Mouse (Mus musculus): ENCODE measurements around the gene Synpr.

Gene Synpr

GRCm38 (mm10) chr14:13354154-13354553, 69.6 kb downstream of the Synpr start:
- peak; percentile 44 for DNase-seq (ENCODE audit: low read depth, low spot score)

- DNase-seq (ENCODE audit: low read depth, low spot score), result peak; percentile 54
Measured at GRCm38 (mm10) chr14:13355569-13356362, 71.2 kb downstream of the Synpr start.

- DNase-seq (ENCODE audit: low read depth, low spot score), result no peak
Measured at GRCm38 (mm10) chr14:13357101-13357667, 72.6 kb downstream of the Synpr start.

- DNase-seq (ENCODE audit: low read depth, low spot score), result no peak
Measured at GRCm38 (mm10) chr14:13358037-13358436, 73.5 kb downstream of the Synpr start.

GRCm38 (mm10) chr14:13361184-13361583, 76.6 kb downstream of the Synpr start:
- DNase-seq (ENCODE audit: low read depth, low spot score), result no peak

- peak; percentile 21 for DNase-seq (ENCODE audit: low read depth, low spot score)
Measured at GRCm38 (mm10) chr14:13361642-13362041, 77.1 kb downstream of the Synpr start.

GRCm38 (mm10) chr14:13368309-13368708, 83.7 kb downstream of the Synpr start:
- DNase-seq (ENCODE audit: low read depth, low spot score), result no peak

GRCm38 (mm10) chr14:13389081-13389480, 104.5 kb downstream of the Synpr start:
- no peak for DNase-seq (ENCODE audit: low read depth, low spot score)

- DNase-seq (ENCODE audit: low read depth, low spot score), result no peak
Measured at GRCm38 (mm10) chr14:13389954-13390353, 105.4 kb downstream of the Synpr start.

GRCm38 (mm10) chr14:13399226-13400020, 114.8 kb downstream of the Synpr start:
- DNase-seq (ENCODE audit: low read depth, low spot score), result no peak

- DNase-seq (ENCODE audit: low read depth, low spot score), result no peak
Measured at GRCm38 (mm10) chr14:13411636-13412035, 127.1 kb downstream of the Synpr start.

- no peak for DNase-seq (ENCODE audit: low read depth, low spot score)
Measured at GRCm38 (mm10) chr14:13440723-13441122, 156.1 kb downstream of the Synpr start.

- no peak for DNase-seq (ENCODE audit: low read depth, low spot score)
Measured at GRCm38 (mm10) chr14:13444908-13445307, 160.3 kb downstream of the Synpr start.

GRCm38 (mm10) chr14:13453461-13454204, 169.1 kb downstream of the Synpr start:
- no peak for DNase-seq (ENCODE audit: low read depth, low spot score)

- no peak for DNase-seq (ENCODE audit: low read depth, low spot score)
Measured at GRCm38 (mm10) chr14:13454991-13455390, 170.4 kb downstream of the Synpr start.

- DNase-seq (ENCODE audit: low read depth, low spot score), result no peak
Measured at GRCm38 (mm10) chr14:13459333-13459732, 174.8 kb downstream of the Synpr start.

- DNase-seq (ENCODE audit: low read depth, low spot score), result no peak
Measured at GRCm38 (mm10) chr14:13469211-13469610, 184.6 kb downstream of the Synpr start.

- DNase-seq (ENCODE audit: low read depth, low spot score), result no peak
Measured at GRCm38 (mm10) chr14:13477821-13478220, 193.2 kb downstream of the Synpr start.

- no peak for DNase-seq (ENCODE audit: low read depth, low spot score)
Measured at GRCm38 (mm10) chr14:13505355-13505754, 220.8 kb downstream of the Synpr start.

GRCm38 (mm10) chr14:13518608-13519139, 234.1 kb downstream of the Synpr start:
- no peak for DNase-seq (ENCODE audit: low read depth, low spot score)

- DNase-seq (ENCODE audit: low read depth, low spot score), result no peak
Measured at GRCm38 (mm10) chr14:13519239-13520011, 234.8 kb downstream of the Synpr start.

All from A20 (cell line).